Mouse (Mus musculus): ENCODE measurements around the gene Supt3. TPM values are rescaled to one million over a fixed set of nuclear protein-coding genes. Genes with fewer than 3 reads are reported as not detected.

Gene Supt3
- polyA plus RNA-seq, 1 experiment from 2014 or later, result 6.2 TPM

- Histone ChIP-seq H3K27ac (ENCODE audit: low read length) (no peak overlapping the region), H3K4me3 (ENCODE audit: low read depth, low read length) (no peak overlapping the region), H3K4me1 (ENCODE audit: control insufficient read depth, low read depth, low read length) (no peaks in the 10 kb centered on the region), H3K9ac (ENCODE audit: low read depth, low read length) (no peak overlapping the region), H3K4me2 (ENCODE audit: low read depth, low read length) (no peak overlapping the region), H3K9me3 (replicated peaks; ENCODE audit: control insufficient read depth, low read length) (no peaks in the 10 kb centered on the region), H3K27me3 (ENCODE audit: control insufficient read depth, insufficient read depth, low read depth, low read length) (no peaks in the 10 kb centered on the region), H3K36me3 (ENCODE audit: control insufficient read depth, insufficient read depth) (no peaks in the 10 kb centered on the region)
- ATAC-seq (ENCODE audit: low read depth), result no peak
- 58% methylated on average over 1 of the region's 1 CpGs for WGBS (ENCODE audit: insufficient replicate concordance)
Observed at GRCm38 (mm10) chr17:44967186-44967585, 190.2 kb downstream of the Supt3 start.

GRCm38 (mm10) chr17:44970255-44970654 lies 193.3 kb downstream of the Supt3 start:
- Histone ChIP-seq H3K9ac (ENCODE audit: low read depth, low read length) (no peak overlapping the region), H3K27me3 (ENCODE audit: control insufficient read depth, insufficient read depth, low read depth, low read length) (no peaks in the 10 kb centered on the region), H3K27ac (ENCODE audit: low read length) (no peak overlapping the region), H3K4me3 (ENCODE audit: low read depth, low read length) (no peak overlapping the region), H3K9me3 (replicated peaks; ENCODE audit: control insufficient read depth, low read length) (no peaks in the 10 kb centered on the region), H3K4me2 (ENCODE audit: low read depth, low read length) (no peak overlapping the region), H3K4me1 (ENCODE audit: control insufficient read depth, low read depth, low read length) (no peaks in the 10 kb centered on the region), H3K36me3 (ENCODE audit: control insufficient read depth, insufficient read depth) (no peaks in the 10 kb centered on the region)
- WGBS (ENCODE audit: insufficient replicate concordance), result 80% methylated on average over 3 of the region's 3 CpGs
- no peak for ATAC-seq (ENCODE audit: low read depth)

DNA sequence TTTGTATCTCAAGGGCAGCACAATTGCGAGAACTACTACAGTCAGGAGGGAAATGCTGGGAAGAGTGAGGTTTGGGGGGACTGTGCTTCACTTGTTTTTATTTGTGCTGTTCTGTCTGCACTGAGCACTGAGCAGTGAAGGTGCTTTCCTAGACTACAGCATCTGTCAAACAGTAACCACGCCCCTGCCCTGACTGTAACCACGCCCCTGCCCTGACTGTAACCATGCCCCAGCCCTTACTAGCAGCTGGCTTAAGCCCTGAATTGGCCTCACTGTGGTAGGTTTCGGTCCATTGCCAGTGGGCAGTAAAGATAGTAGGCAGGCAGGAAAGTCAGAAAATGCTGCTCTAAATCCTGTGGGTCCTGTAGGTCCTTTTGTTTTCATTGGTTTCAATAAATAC lies 196.5 kb downstream of the Supt3 start:
- H3K27ac ChIP-seq (ENCODE audit: low read length), result no peak overlapping the region
- no peaks in the 10 kb centered on the region for H3K27me3 ChIP-seq (ENCODE audit: control insufficient read depth, insufficient read depth, low read depth, low read length)
- no peaks in the 10 kb centered on the region for H3K36me3 ChIP-seq (ENCODE audit: control insufficient read depth, insufficient read depth)
- H3K4me2 ChIP-seq (ENCODE audit: low read depth, low read length), result no peak overlapping the region
- 45% methylated on average over 4 of the region's 4 CpGs for WGBS (ENCODE audit: insufficient replicate concordance)
- H3K9ac ChIP-seq (ENCODE audit: low read depth, low read length), result no peak overlapping the region
- no peaks in the 10 kb centered on the region for H3K9me3 ChIP-seq (replicated peaks; ENCODE audit: control insufficient read depth, low read length)
- ATAC-seq (ENCODE audit: low read depth), result no peak
- H3K4me3 ChIP-seq (ENCODE audit: low read depth, low read length), result no peak overlapping the region
- H3K4me1 ChIP-seq (ENCODE audit: control insufficient read depth, low read depth, low read length), result no peaks in the 10 kb centered on the region

- no peak for ATAC-seq (ENCODE audit: low read depth)
Observed at GRCm38 (mm10) chr17:44977690-44978089, 200.7 kb downstream of the Supt3 start.

GRCm38 (mm10) chr17:44987964-44988363 lies 211.0 kb downstream of the Supt3 start:
- ATAC-seq (ENCODE audit: low read depth), result no peak
- no peak overlapping the region for H3K4me3 ChIP-seq (ENCODE audit: low read depth, low read length)
- H3K4me1 ChIP-seq (ENCODE audit: control insufficient read depth, low read depth, low read length), result no peaks in the 10 kb centered on the region
- WGBS (ENCODE audit: insufficient replicate concordance), result 74% methylated on average over 2 of the region's 2 CpGs
- no peak overlapping the region for H3K4me2 ChIP-seq (ENCODE audit: low read depth, low read length)
- H3K27ac ChIP-seq (ENCODE audit: low read length), result no peak overlapping the region
- H3K9ac ChIP-seq (ENCODE audit: low read depth, low read length), result no peak overlapping the region
- no peaks in the 10 kb centered on the region for H3K27me3 ChIP-seq (ENCODE audit: control insufficient read depth, insufficient read depth, low read depth, low read length)
- no peaks in the 10 kb centered on the region for H3K36me3 ChIP-seq (ENCODE audit: control insufficient read depth, insufficient read depth)
- H3K9me3 ChIP-seq (replicated peaks; ENCODE audit: control insufficient read depth, low read length), result no peaks in the 10 kb centered on the region

More at GRCm38 (mm10) chr17:44977690-44978089, 200.7 kb downstream of the Supt3 start:
- no peak overlapping the region for H3K4me3 ChIP-seq (ENCODE audit: low read depth, low read length)
- H3K9me3 ChIP-seq (replicated peaks; ENCODE audit: control insufficient read depth, low read length), result no peaks in the 10 kb centered on the region
- no peaks in the 10 kb centered on the region for H3K4me1 ChIP-seq (ENCODE audit: control insufficient read depth, low read depth, low read length)
- H3K4me2 ChIP-seq (ENCODE audit: low read depth, low read length), result no peak overlapping the region
- no peak overlapping the region for H3K9ac ChIP-seq (ENCODE audit: low read depth, low read length)
- WGBS (ENCODE audit: insufficient replicate concordance), result 66% methylated on average over 2 of the region's 2 CpGs
- H3K36me3 ChIP-seq (ENCODE audit: control insufficient read depth, insufficient read depth), result no peaks in the 10 kb centered on the region
- no peak overlapping the region for H3K27ac ChIP-seq (ENCODE audit: low read length)
- H3K27me3 ChIP-seq (ENCODE audit: control insufficient read depth, insufficient read depth, low read depth, low read length), result no peaks in the 10 kb centered on the region

DNA sequence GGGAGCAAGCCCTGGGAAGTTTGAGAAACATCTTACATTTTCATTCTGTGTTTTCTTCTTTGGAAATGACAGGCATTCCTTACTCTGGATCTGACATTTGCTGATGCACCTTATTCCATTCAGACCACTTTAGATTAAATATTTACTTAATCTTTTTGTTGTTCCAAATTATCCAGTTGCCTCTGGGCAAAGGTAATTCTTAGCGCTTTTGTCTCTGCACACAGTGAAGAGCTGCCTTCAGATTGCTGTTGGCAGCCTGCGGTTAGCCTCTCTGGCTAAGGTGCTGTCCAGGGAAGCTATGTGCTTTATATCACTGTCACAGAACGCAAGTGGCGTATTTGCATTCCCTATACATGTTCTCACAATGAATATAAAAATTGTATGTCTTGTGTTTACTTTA lies 226.4 kb downstream of the Supt3 start:
- WGBS (ENCODE audit: insufficient replicate concordance), result 71% methylated on average over 4 of the region's 4 CpGs
- Histone ChIP-seq H3K4me2 (ENCODE audit: low read depth, low read length) (no peak overlapping the region), H3K9ac (ENCODE audit: low read depth, low read length) (no peak overlapping the region), H3K36me3 (ENCODE audit: control insufficient read depth, insufficient read depth) (no peaks in the 10 kb centered on the region), H3K27me3 (ENCODE audit: control insufficient read depth, insufficient read depth, low read depth, low read length) (no peaks in the 10 kb centered on the region), H3K4me3 (ENCODE audit: low read depth, low read length) (no peak overlapping the region), H3K27ac (ENCODE audit: low read length) (no peak overlapping the region), H3K4me1 (ENCODE audit: control insufficient read depth, low read depth, low read length) (no peaks in the 10 kb centered on the region), H3K9me3 (replicated peaks; ENCODE audit: control insufficient read depth, low read length) (no peaks in the 10 kb centered on the region)
- ATAC-seq (ENCODE audit: low read depth), result no peak

GRCm38 (mm10) chr17:45004477-45005170 lies 227.7 kb downstream of the Supt3 start:
- Histone ChIP-seq H3K27me3 (ENCODE audit: control insufficient read depth, insufficient read depth, low read depth, low read length) (no peaks in the 10 kb centered on the region), H3K4me2 (ENCODE audit: low read depth, low read length) (no peak overlapping the region), H3K4me3 (ENCODE audit: low read depth, low read length) (no peak overlapping the region), H3K9me3 (replicated peaks; ENCODE audit: control insufficient read depth, low read length) (no peaks in the 10 kb centered on the region), H3K27ac (ENCODE audit: low read length) (no peak overlapping the region), H3K4me1 (ENCODE audit: control insufficient read depth, low read depth, low read length) (no peaks in the 10 kb centered on the region), H3K36me3 (ENCODE audit: control insufficient read depth, insufficient read depth) (no peaks in the 10 kb centered on the region), H3K9ac (ENCODE audit: low read depth, low read length) (no peak overlapping the region)
- WGBS (ENCODE audit: insufficient replicate concordance), result 58% methylated on average over 13 of the region's 13 CpGs
- no peak for ATAC-seq (ENCODE audit: low read depth)

DNA sequence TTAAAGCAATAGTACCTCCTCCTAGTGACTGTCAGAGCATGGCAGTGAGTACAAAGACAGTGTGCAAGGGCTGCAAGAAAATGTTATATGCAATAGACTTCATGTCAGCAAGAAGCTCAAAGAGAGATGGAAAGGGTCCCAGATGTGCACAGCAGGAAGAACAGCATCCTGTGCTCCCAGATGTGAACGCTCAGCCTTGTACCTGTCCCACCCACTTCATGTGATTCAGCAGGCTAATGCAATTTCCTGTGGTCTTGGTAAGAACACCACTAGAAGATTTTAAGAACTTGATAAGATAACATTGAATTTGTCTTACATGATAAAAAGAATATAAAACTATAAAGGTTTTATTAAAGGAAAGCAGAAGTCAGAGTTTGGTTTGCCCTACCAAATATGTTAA lies 230.5 kb downstream of the Supt3 start:
- no peak overlapping the region for H3K27ac ChIP-seq (ENCODE audit: low read length)

DNA sequence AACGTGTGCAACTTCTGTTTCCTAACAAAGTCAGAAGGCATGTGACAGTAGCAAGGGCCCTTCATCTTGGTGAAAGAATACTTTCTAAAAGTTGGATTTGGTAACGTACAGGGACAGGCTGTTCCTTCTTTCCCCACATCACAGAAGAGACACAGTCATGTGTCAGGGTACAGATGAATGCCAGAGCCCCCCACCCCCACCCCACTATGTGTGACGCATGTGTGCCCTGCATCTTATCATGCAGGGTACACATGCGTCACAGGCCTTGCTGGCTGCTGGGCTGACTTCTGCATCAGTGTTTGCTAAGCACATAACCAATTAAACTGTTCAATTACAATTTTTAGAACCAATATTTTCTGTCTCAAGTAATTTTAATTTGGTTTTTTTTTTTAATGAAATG lies 231.7 kb downstream of the Supt3 start:
- Histone ChIP-seq H3K4me2 (ENCODE audit: low read depth, low read length) (no peak overlapping the region), H3K36me3 (ENCODE audit: control insufficient read depth, insufficient read depth) (no peaks in the 10 kb centered on the region), H3K4me1 (ENCODE audit: control insufficient read depth, low read depth, low read length) (no peaks in the 10 kb centered on the region), H3K27ac (ENCODE audit: low read length) (no peak overlapping the region), H3K9ac (ENCODE audit: low read depth, low read length) (no peak overlapping the region), H3K9me3 (replicated peaks; ENCODE audit: control insufficient read depth, low read length) (no peaks in the 10 kb centered on the region), H3K27me3 (ENCODE audit: control insufficient read depth, insufficient read depth, low read depth, low read length) (no peaks in the 10 kb centered on the region), H3K4me3 (ENCODE audit: low read depth, low read length) (no peak overlapping the region)
- ATAC-seq (ENCODE audit: low read depth), result no peak
- 51% methylated on average over 4 of the region's 4 CpGs for WGBS (ENCODE audit: insufficient replicate concordance)

More for the DNA sequence above, 230.5 kb downstream of the Supt3 start:
- Histone ChIP-seq H3K9ac (ENCODE audit: low read depth, low read length) (no peak overlapping the region), H3K4me1 (ENCODE audit: control insufficient read depth, low read depth, low read length) (no peaks in the 10 kb centered on the region), H3K4me2 (ENCODE audit: low read depth, low read length) (no peak overlapping the region), H3K36me3 (ENCODE audit: control insufficient read depth, insufficient read depth) (no peaks in the 10 kb centered on the region), H3K27me3 (ENCODE audit: control insufficient read depth, insufficient read depth, low read depth, low read length) (no peaks in the 10 kb centered on the region), H3K9me3 (replicated peaks; ENCODE audit: control insufficient read depth, low read length) (no peaks in the 10 kb centered on the region), H3K4me3 (ENCODE audit: low read depth, low read length) (no peak overlapping the region)
- WGBS (ENCODE audit: insufficient replicate concordance), result 41% methylated on average over 1 of the region's 1 CpGs
- no peak for ATAC-seq (ENCODE audit: low read depth)
